Mouse (Mus musculus) cerebellum, adult 2 months (tissue): ENCODE measurements at regions not wholly inside any gene's neighbourhood (a gene's known extent, or its start where the extent isn't known, plus 50 kb on each side); places are given as distances from the start of the nearest gene placed in this dataset.

Experiments used
- CTCF ChIP-seq: fragments of 200-500 bp; IDR thresholded peaks from 2 replicates; pipeline ENCODE4 v1.5.1; 2011; ENCODE audit warnings: low read depth, mild to moderate bottlenecking, control low read depth, low read length, moderate library complexity, borderline replicate concordance; ENCODE audit not compliant: insufficient read depth
- POLR2A ChIP-seq: fragments of 200-500 bp; IDR thresholded peaks from 2 replicates; pipeline ENCODE4 v1.6.1; 2011; ENCODE audit warnings: low read length, control low read depth, borderline replicate concordance; ENCODE audit not compliant: insufficient read depth

DNA sequence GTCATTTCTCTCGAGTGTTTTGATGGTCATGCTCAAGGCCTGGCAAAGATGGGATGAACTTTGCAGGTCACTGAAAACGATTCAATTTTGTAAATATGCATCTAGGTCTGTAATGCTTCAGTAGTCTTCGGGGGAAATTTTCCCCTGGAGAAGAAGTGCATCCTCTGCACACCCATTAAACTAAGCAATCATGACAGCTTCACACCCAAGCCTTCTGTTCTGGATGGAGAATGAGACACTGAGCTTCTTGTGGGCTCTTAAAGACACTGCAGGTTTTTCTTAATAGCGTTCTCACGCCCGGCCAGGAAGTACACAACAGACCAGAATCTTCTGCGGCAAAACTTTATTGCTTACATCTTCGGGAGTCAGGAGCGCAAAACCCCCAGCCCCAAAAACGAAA lies 151.0 kb downstream of the Csl start:
- no peak for TF ChIP-seq CTCF
- TF ChIP-seq POLR2A, result no peak
